Mouse (Mus musculus) lung, postnatal 25 days (tissue): ENCODE results near the gene Mrpl21.

ENCODE experiments used
- DNase-seq: peaks from one replicate; pipeline ENCODE4 v3.0.0; 2022; ENCODE audit warnings: low spot score

Gene Mrpl21

GRCm38 (mm10) chr19:3339187-3339586 is 56.5 kb downstream of the Mrpl21 start:
- DNase-seq: peak; percentile 32

DNA sequence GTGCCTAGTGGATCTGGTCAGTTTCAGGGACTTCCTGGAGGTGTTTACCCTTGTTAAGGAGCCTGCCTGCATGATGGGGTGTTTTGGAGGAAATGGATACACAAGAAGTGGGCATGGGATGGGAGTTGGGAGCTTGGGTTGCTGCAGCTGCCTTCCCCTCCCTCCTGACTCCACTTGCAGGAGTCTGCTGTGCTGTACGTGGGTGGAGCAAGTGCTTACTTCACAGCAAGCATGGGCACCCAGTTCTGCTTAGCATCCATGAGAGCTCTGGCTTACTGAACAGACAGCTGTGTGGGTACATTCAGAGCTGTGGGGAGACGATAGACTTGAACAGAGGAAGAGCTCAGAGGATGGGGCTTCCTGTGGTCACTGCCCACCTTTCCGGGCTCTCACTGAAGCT is 58.3 kb downstream of the Mrpl21 start:
- DNase-seq: no peak
